Mouse (Mus musculus): ENCODE data around the gene Crot.

- TF ChIP-seq CHD2 (IDR thresholded peaks at IDR 0.05; ENCODE audit: low read depth, low read length) (no peak), ZNF384 (IDR thresholded peaks at IDR 0.05; ENCODE audit: low read depth, low read length) (no peak), ZC3H11A (IDR thresholded peaks at IDR 0.05; ENCODE audit: borderline replicate concordance, low read depth, low read length) (no peak), HCFC1 (IDR thresholded peaks at IDR 0.05; ENCODE audit: borderline replicate concordance, insufficient read depth, low read length) (no peak), MAFK (IDR thresholded peaks at IDR 0.05; ENCODE audit: insufficient read depth, low read depth, low read length) (no peak)
Measured at GRCm38 (mm10) chr5:9035457-9035856, 38.3 kb upstream of the Crot start.
